Mouse (Mus musculus) limb, embryonic 15.5 days (tissue): Measurements from ENCODE around the gene Rps13. TPM values are rescaled to one million over a fixed set of nuclear protein-coding genes. Genes with fewer than 3 reads are reported as not detected.
A peak's percentile ranks its signal among the peaks of the same experiment; 100 is the strongest.

Source experiments
- ATAC-seq: fragments of 200-750 bp; cut with Nextera tagmentation; 2 replicates; pipeline ENCODE4 v1.8.0; 2017; ENCODE audit warnings: low read depth, moderate TSS enrichment; ENCODE audit not compliant: insufficient number of reproducible peaks, low FRiP score, low TSS enrichment
- H3K27ac ChIP-seq: fragments of 300-500 bp; sonication (generic); 2 replicates; pipeline ENCODE4 v1.5.1; 2015; ENCODE audit warnings: moderate library complexity, mild to moderate bottlenecking, inconsistent platforms
- H3K27me3 ChIP-seq: fragments of 300-500 bp; sonication (generic); 2 replicates; pipeline ENCODE4 v1.6.1; 2015; ENCODE audit warnings: inconsistent platforms
- H3K36me3 ChIP-seq: fragments of 300-500 bp; sonication (generic); 2 replicates; pipeline ENCODE4 v1.6.1; 2015; ENCODE audit warnings: inconsistent platforms
- H3K4me1 ChIP-seq: fragments of 300-500 bp; sonication (generic); 2 replicates; pipeline ENCODE4 v1.6.1; 2015; ENCODE audit warnings: inconsistent platforms
- H3K4me2 ChIP-seq: fragments of 300-500 bp; sonication (generic); 2 replicates; pipeline ENCODE4 v1.6.1; 2015; ENCODE audit warnings: mild to moderate bottlenecking, inconsistent platforms
- H3K4me3 ChIP-seq: fragments of 300-500 bp; sonication (generic); 2 replicates; pipeline ENCODE4 v1.5.1; 2015; ENCODE audit warnings: mild to moderate bottlenecking, inconsistent platforms
- H3K9ac ChIP-seq: fragments of 300-500 bp; sonication (generic); 2 replicates; pipeline ENCODE4 v1.6.1; 2015; ENCODE audit warnings: inconsistent platforms
- H3K9me3 ChIP-seq: fragments of 300-500 bp; sonication (generic); 2 replicates; pipeline ENCODE4 v1.6.1; 2016; ENCODE audit warnings: inconsistent platforms
- WGBS: fragments of 180-500 bp; shearing (Covaris S2); methylation state at CpG from one replicate; pipeline ENCODE4 v1.1.7; 2015; 5-methylcytosine and 5-hydroxymethylcytosine counted together
- polyA plus RNA-seq: library from polyadenylated mRNA; unstranded; fragments of >200 nt; fragmentation: Nextera tagmentation; extraction: Ambion mirVana; gene quantifications from 2 replicates; pipeline ENCODE4 v1.2.1, GENCODE M21; 2015

Gene Rps13
- polyA plus RNA-seq, 1 experiment from 2014 or later = 783 TPM

GRCm38 (mm10) chr7:116290559-116290958 is 43.4 kb downstream of the Rps13 start:
- ATAC-seq = no peak
- H3K4me2 ChIP-seq = no peak overlapping the region
- no peak overlapping the region for H3K9ac ChIP-seq
- WGBS = 90% methylated on average over 1 of the region's 1 CpGs
- no peak overlapping the region for H3K27ac ChIP-seq
- no peaks in the 10 kb centered on the region for H3K9me3 ChIP-seq
- H3K4me3 ChIP-seq = no peak overlapping the region
- no peaks in the 10 kb centered on the region for H3K36me3 ChIP-seq
- H3K4me1 ChIP-seq = peaks cover 24% of the 10 kb centered on the region
- H3K27me3 ChIP-seq = no peaks in the 10 kb centered on the region

GRCm38 (mm10) chr7:116288996-116289395 is 45.0 kb downstream of the Rps13 start:
- H3K4me1 ChIP-seq = peaks cover 20% of the 10 kb centered on the region
- no peak overlapping the region for H3K4me2 ChIP-seq
- no peak for ATAC-seq
- no peaks in the 10 kb centered on the region for H3K36me3 ChIP-seq
- H3K9ac ChIP-seq = no peak overlapping the region
- no peaks in the 10 kb centered on the region for H3K9me3 ChIP-seq
- no peaks in the 10 kb centered on the region for H3K27me3 ChIP-seq
- no peak overlapping the region for H3K4me3 ChIP-seq
- WGBS = 84% methylated on average over 3 of the region's 3 CpGs
- no peak overlapping the region for H3K27ac ChIP-seq

GRCm38 (mm10) chr7:116287959-116288358 is 46.0 kb downstream of the Rps13 start:
- H3K4me2 ChIP-seq = no peak overlapping the region
- no peaks in the 10 kb centered on the region for H3K9me3 ChIP-seq
- WGBS = 76% methylated on average over 5 of the region's 5 CpGs
- H3K27ac ChIP-seq = no peak overlapping the region
- H3K4me1 ChIP-seq = peaks cover 20% of the 10 kb centered on the region
- no peak overlapping the region for H3K9ac ChIP-seq
- no peaks in the 10 kb centered on the region for H3K36me3 ChIP-seq
- no peaks in the 10 kb centered on the region for H3K27me3 ChIP-seq
- no peak overlapping the region for H3K4me3 ChIP-seq
- no peak for ATAC-seq

- no peak for ATAC-seq
- Histone ChIP-seq H3K4me2 (no peak overlapping the region), H3K27ac (peak overlapping the region; percentile 59), H3K27me3 (no peaks in the 10 kb centered on the region), H3K4me3 (no peak overlapping the region), H3K36me3 (no peaks in the 10 kb centered on the region), H3K9ac (no peak overlapping the region), H3K4me1 (peaks cover 20% of the 10 kb centered on the region), H3K9me3 (no peaks in the 10 kb centered on the region)
- WGBS = 19% methylated on average over 11 of the region's 11 CpGs
Observed at GRCm38 (mm10) chr7:116286611-116287355, 47.2 kb downstream of the Rps13 start.

- Histone ChIP-seq H3K27ac (peak overlapping the region; percentile 3; the same call in 1 of the 2 replicates), H3K27me3 (no peaks in the 10 kb centered on the region), H3K4me2 (no peak overlapping the region), H3K36me3 (no peaks in the 10 kb centered on the region), H3K9me3 (no peaks in the 10 kb centered on the region), H3K4me1 (peaks cover 20% of the 10 kb centered on the region), H3K9ac (no peak overlapping the region), H3K4me3 (no peak overlapping the region)
- WGBS = 67% methylated on average over 12 of the region's 12 CpGs
- ATAC-seq = peak; percentile 18; the same call in 1 of the 2 replicates
Observed at GRCm38 (mm10) chr7:116286173-116286572, 47.8 kb downstream of the Rps13 start.

- no peak overlapping the region for H3K4me3 ChIP-seq
- no peak for ATAC-seq
- H3K27me3 ChIP-seq = no peaks in the 10 kb centered on the region
- H3K9me3 ChIP-seq = no peaks in the 10 kb centered on the region
- H3K27ac ChIP-seq = no peak overlapping the region
- H3K9ac ChIP-seq = no peak overlapping the region
- whole genome bisulfite sequencing = 86% methylated on average over 1 of the region's 1 CpGs
- no peaks in the 10 kb centered on the region for H3K36me3 ChIP-seq
- peaks cover 20% of the 10 kb centered on the region for H3K4me1 ChIP-seq
- H3K4me2 ChIP-seq = no peak overlapping the region
Observed at GRCm38 (mm10) chr7:116285216-116285615, 48.8 kb downstream of the Rps13 start.

- Histone ChIP-seq H3K27ac (no peak overlapping the region), H3K27me3 (no peaks in the 10 kb centered on the region), H3K9ac (no peak overlapping the region), H3K4me1 (peaks cover 22% of the 10 kb centered on the region), H3K4me3 (no peak overlapping the region), H3K9me3 (no peaks in the 10 kb centered on the region), H3K4me2 (no peak overlapping the region), H3K36me3 (no peaks in the 10 kb centered on the region)
- ATAC-seq = no peak
- WGBS = 57% methylated on average over 11 of the region's 11 CpGs
Observed at GRCm38 (mm10) chr7:116282755-116283154, 51.2 kb downstream of the Rps13 start.

Other genes starting within 250 kb of the Rps13 start
- 0.51 and 1.2 TPM in 2 replicates for gene Gm4353, start 249.6 kb downstream of the Rps13 start, polyA plus RNA-seq
- gene Plekha7, start 25.8 kb downstream of the Rps13 start, polyA plus RNA-seq = 13.8 and 15.3 TPM in 2 replicates
- gene Pik3c2a, start 109.3 kb upstream of the Rps13 start, polyA plus RNA-seq = 19.6 and 20.8 TPM in 2 replicates
- 35.5 and 38.2 TPM in 2 replicates for gene Nucb2, start 170.2 kb upstream of the Rps13 start, polyA plus RNA-seq